Mouse (Mus musculus) heart, embryonic 11.5 days (tissue): ENCODE measurements at regions not wholly inside any gene's neighbourhood (a gene's known extent, or its start where the extent isn't known, plus 50 kb on each side); places are given as distances from the start of the nearest gene placed in this dataset.

Experiments
- ATAC-seq: fragments of 200-750 bp; cut with Nextera tagmentation; replicated peaks from 2 replicates; pipeline ENCODE4 v1.8.0; 2017; ENCODE audit warnings: moderate library complexity; ENCODE audit not compliant: insufficient number of reproducible peaks, low FRiP score, low TSS enrichment
- H3K27ac ChIP-seq: fragments of 300-500 bp; sonication (generic); 2 replicates; pipeline ENCODE4 v1.5.1; 2014; ENCODE audit warnings: mild to moderate bottlenecking, low read depth, low read length
- H3K27me3 ChIP-seq: fragments of 300-500 bp; sonication (generic); 2 replicates; pipeline ENCODE4 v1.6.1; 2014; ENCODE audit warnings: mild to moderate bottlenecking, low read length, mixed read lengths; ENCODE audit not compliant: control insufficient read depth, insufficient read depth
- H3K36me3 ChIP-seq: fragments of 300-500 bp; sonication (generic); 2 replicates; pipeline ENCODE4 v1.6.1; 2014; ENCODE audit warnings: mild to moderate bottlenecking, low read length, moderate library complexity, mixed read lengths; ENCODE audit not compliant: control insufficient read depth, insufficient read depth
- H3K4me1 ChIP-seq: fragments of 300-500 bp; sonication (generic); 2 replicates; pipeline ENCODE4 v1.6.1; 2014; ENCODE audit warnings: low read length; ENCODE audit not compliant: control insufficient read depth, insufficient read depth
- H3K4me2 ChIP-seq: fragments of 300-500 bp; sonication (generic); 2 replicates; pipeline ENCODE4 v1.6.1; 2014; ENCODE audit warnings: mild to moderate bottlenecking, moderate library complexity
- H3K4me3 ChIP-seq: fragments of 300-500 bp; sonication (generic); 2 replicates; pipeline ENCODE4 v1.5.1; 2014; ENCODE audit warnings: low read depth, low read length
- H3K9ac ChIP-seq: fragments of 300-500 bp; sonication (generic); 2 replicates; pipeline ENCODE4 v1.6.1; 2014; ENCODE audit warnings: mild to moderate bottlenecking, low read depth, low read length, moderate library complexity
- H3K9me3 ChIP-seq: fragments of 300-500 bp; sonication (generic); replicated peaks from 2 replicates; pipeline ENCODE4 v1.6.1; 2016; ENCODE audit warnings: low read length; ENCODE audit not compliant: control insufficient read depth
- WGBS: fragments of 180-500 bp; shearing (Covaris S2); extraction: QIAGEN DNeasy Blood & Tissue Kit; methylation state at CpG from one replicate; pipeline ENCODE4 v1.1.7; 2014; ENCODE audit not compliant: insufficient replicate concordance; 5-methylcytosine and 5-hydroxymethylcytosine counted together

DNA sequence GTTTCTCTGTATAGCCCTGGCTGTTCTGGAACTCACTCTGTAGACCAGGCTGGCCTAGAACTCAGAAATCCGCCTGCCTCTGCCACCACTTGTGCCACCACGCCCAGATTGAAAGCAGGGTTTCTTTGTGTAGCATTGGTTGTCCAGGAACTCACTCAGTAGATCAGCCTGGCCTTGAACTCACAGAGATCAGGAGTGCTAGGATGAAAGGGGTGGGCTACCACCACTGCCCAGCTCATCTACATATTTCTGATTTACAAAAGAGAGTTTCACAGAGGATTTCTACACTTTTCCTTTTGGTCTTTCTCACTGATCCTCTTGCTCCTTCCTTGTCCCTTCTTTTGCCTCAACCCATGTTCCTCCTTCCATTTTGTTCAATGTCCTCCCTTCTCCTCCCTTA, 53.1 kb upstream of the Lbx1 start:
- no peaks in the 10 kb centered on the region for H3K36me3 ChIP-seq
- no peak overlapping the region for H3K27ac ChIP-seq
- ATAC-seq = no peak
- H3K9ac ChIP-seq = no peak overlapping the region
- H3K4me1 ChIP-seq = peaks cover 2% of the 10 kb centered on the region; the same call in 1 of the 2 replicates
- H3K4me3 ChIP-seq = no peak overlapping the region
- no peaks in the 10 kb centered on the region for H3K9me3 ChIP-seq
- 69% methylated on average over 2 of the region's 2 CpGs for WGBS
- H3K27me3 ChIP-seq = peaks cover 16% of the 10 kb centered on the region
- H3K4me2 ChIP-seq = no peak overlapping the region

DNA sequence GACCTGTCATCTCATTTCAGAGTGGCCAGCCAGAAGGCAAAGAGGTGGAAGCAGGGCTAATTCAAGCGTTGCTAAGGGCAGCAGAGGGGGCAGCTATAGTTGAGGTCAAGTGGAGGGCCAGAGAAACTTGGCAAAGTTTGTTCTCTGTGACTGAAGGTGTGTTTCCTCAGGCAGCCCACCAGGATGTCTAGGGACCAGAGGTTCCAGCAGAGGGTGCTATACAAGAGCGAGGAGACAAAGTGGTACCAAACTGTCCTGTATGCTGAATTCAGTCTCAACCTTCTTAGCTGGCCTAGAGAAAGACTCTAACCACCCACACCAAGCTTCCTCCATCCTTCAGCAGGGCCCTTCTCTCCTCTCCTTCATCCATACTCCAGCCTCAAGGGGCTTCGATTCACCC, 62.2 kb upstream of the Lbx1 start:
- no peak overlapping the region for H3K27ac ChIP-seq
- no peak overlapping the region for H3K9ac ChIP-seq
- no peaks in the 10 kb centered on the region for H3K9me3 ChIP-seq
- 26% methylated on average over 3 of the region's 3 CpGs for WGBS
- H3K4me2 ChIP-seq = no peak overlapping the region
- H3K4me3 ChIP-seq = no peak overlapping the region
- no peaks in the 10 kb centered on the region for H3K36me3 ChIP-seq
- H3K27me3 ChIP-seq = peaks cover 57% of the 10 kb centered on the region
- H3K4me1 ChIP-seq = peaks cover 25% of the 10 kb centered on the region
- no peak for ATAC-seq

GRCm38 (mm10) chr19:45299341-45299740, 63.7 kb upstream of the Lbx1 start:
- H3K4me2 ChIP-seq = peak overlapping the region; percentile 2; the same call in 1 of the 2 replicates

DNA sequence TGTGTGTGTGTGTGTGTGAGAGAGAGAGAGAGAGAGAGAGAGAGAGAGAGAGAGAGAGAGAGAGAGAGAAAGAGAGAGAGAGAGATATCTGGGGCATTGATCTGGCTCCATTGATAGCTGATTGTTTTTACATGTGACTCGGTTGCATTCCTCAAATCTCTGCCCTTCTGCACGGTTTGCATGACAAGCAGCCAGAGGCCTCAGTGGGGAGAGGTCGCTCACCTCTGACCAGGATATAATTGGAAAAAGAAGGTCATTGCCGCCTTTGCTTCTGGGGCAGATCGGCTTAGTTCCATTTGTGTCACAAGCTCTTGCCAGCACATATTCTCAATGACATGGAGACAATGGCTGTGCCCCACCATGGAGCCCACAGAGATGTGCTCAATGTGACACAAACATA, 63.8 kb upstream of the Btrc start:
- no peak for ATAC-seq
- H3K27me3 ChIP-seq = peaks cover 66% of the 10 kb centered on the region
- H3K4me1 ChIP-seq = peaks cover 24% of the 10 kb centered on the region
- no peak overlapping the region for H3K4me2 ChIP-seq
- no peaks in the 10 kb centered on the region for H3K9me3 ChIP-seq
- no peak overlapping the region for H3K4me3 ChIP-seq
- H3K27ac ChIP-seq = no peak overlapping the region
- no peaks in the 10 kb centered on the region for H3K36me3 ChIP-seq
- WGBS = 25% methylated on average over 5 of the region's 5 CpGs
- no peak overlapping the region for H3K9ac ChIP-seq

More at GRCm38 (mm10) chr19:45299341-45299740, 63.7 kb upstream of the Lbx1 start:
- Histone ChIP-seq H3K36me3 (no peaks in the 10 kb centered on the region), H3K4me1 (peaks cover 24% of the 10 kb centered on the region), H3K9ac (no peak overlapping the region), H3K4me3 (no peak overlapping the region), H3K27ac (peak overlapping the region; percentile 50; the same call in 1 of the 2 replicates), H3K27me3 (peaks cover 64% of the 10 kb centered on the region), H3K9me3 (no peaks in the 10 kb centered on the region)
- ATAC-seq = no peak
- WGBS = 40% methylated on average over 3 of the region's 3 CpGs

DNA sequence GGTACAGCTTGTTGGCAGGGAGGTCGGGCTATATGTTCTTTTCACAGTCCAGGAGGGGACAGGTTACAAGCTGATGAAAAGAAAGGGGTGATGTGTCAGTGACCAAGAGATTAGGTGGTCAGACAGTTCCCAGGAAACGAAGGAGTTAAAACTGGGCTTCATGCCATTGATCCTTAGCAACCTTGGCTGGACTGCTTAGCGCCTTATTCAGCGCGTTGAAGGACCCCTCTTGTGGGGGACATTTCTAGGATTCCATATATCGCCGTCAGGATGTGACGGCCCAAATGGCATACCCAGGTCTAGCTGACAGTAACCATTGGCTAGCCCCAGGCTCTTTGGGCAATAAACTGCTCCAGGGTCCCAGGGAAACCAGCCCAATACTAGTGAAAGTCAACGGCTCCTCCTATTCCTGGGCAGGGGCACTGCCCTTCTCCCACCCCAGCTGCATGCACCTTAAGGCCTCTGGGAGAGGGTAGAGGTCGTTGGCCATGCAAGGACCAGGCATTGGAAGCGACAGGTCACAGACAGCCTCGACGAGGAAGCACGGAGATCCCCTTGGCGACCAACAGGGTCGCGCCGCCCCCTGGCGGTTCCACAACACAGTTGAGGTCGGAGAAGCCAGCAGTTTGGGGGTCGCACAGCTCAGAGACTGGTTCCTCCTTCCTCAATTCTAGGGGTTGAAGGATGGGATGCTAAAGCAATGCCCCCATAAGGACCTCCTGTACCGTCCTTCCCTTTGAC, 62.7 kb upstream of the Btrc start:
- 5% methylated on average over 22 of the region's 22 CpGs for WGBS
- peak; percentile 37; the same call in 1 of the 2 replicates for ATAC-seq
- H3K4me3 ChIP-seq = peak overlapping the region; percentile 58
- H3K9me3 ChIP-seq = no peaks in the 10 kb centered on the region
- peak overlapping the region; percentile 73; the same call in 1 of the 2 replicates for H3K9ac ChIP-seq
- peaks cover 68% of the 10 kb centered on the region for H3K27me3 ChIP-seq
- no peaks in the 10 kb centered on the region for H3K36me3 ChIP-seq
- H3K4me2 ChIP-seq = peak overlapping the region; percentile 96
- H3K27ac ChIP-seq = no peak overlapping the region; the same call in 1 of the 2 replicates
- H3K4me1 ChIP-seq = peaks cover 17% of the 10 kb centered on the region

GRCm38 (mm10) chr19:45301432-45301732, 62.2 kb upstream of the Btrc start:
- peak overlapping the region; percentile 96 for H3K4me2 ChIP-seq
- H3K36me3 ChIP-seq = no peaks in the 10 kb centered on the region
- WGBS = 1% methylated on average over 16 of the region's 16 CpGs
- H3K27ac ChIP-seq = no peak overlapping the region; the same call in 1 of the 2 replicates
- peaks cover 17% of the 10 kb centered on the region for H3K4me1 ChIP-seq
- no peak for ATAC-seq
- H3K4me3 ChIP-seq = peak overlapping the region; percentile 58
- no peaks in the 10 kb centered on the region for H3K9me3 ChIP-seq
- peaks cover 67% of the 10 kb centered on the region for H3K27me3 ChIP-seq
- H3K9ac ChIP-seq = peak overlapping the region; percentile 73

DNA sequence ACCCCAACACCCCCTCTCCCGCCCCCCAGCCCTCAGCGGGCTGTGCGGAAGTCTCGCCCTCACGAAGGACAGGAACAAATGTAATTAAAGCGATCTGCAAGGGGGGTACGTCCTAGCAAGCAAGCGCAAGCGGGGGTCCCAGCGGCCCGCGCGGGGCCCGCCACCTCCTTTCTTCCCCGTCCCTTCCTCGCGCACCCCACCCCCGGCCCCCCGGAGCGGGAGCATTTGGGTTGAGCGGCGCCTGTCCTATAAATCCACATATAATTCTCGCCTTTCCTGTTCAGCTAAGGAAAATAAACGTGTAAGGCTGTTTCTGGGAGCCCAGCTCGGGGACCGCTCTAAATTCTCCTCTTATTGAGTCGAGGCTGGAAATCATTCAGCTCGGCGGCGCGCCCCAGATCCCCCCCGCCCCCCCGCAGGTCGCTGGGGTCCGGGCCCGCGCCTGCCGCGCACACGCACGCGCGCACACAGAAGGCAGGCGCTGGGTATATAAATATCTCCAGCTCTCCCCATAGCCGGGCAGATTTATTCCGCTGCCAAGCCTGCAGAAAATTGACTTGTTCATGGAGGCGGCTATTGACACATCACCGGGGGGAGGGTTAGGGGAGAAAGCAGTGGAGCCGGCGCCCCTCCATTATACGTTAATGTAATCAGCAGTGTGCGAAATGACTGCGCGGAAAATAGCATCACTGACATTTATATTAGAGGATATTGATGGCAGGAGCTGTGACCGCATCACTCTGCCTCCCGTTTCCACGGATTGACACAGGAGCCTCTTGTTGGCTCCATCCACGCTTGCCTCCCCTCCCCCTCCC, 61.6 kb upstream of the Btrc start:
- under 1% methylated on average over 57 of the region's 58 CpGs for WGBS
- H3K9me3 ChIP-seq = no peaks in the 10 kb centered on the region
- peak overlapping the region; percentile 96 for H3K4me2 ChIP-seq
- no peaks in the 10 kb centered on the region for H3K36me3 ChIP-seq
- peaks cover 67% of the 10 kb centered on the region for H3K27me3 ChIP-seq
- peak; percentile 27; the same call in 1 of the 2 replicates for ATAC-seq
- H3K9ac ChIP-seq = peak overlapping the region; percentile 73
- peak overlapping the region; percentile 58 for H3K4me3 ChIP-seq
- H3K4me1 ChIP-seq = peaks cover 17% of the 10 kb centered on the region
- H3K27ac ChIP-seq = no peak overlapping the region

- ATAC-seq = 0 out of 2 replicates have a peak, but pooled peaks have one; percentile 15
- peak overlapping the region; percentile 96 for H3K4me2 ChIP-seq
- 5% methylated on average over 16 of the region's 16 CpGs for WGBS
These were observed 60.8 kb upstream of the Btrc start for GRCm38 (mm10) chr19:45302548-45303241.

More at GRCm38 (mm10) chr19:45302548-45303241, 60.8 kb upstream of the Btrc start:
- H3K4me1 ChIP-seq = peaks cover 20% of the 10 kb centered on the region
- H3K27ac ChIP-seq = no peak overlapping the region
- peak overlapping the region; percentile 58 for H3K4me3 ChIP-seq
- no peaks in the 10 kb centered on the region for H3K9me3 ChIP-seq
- H3K9ac ChIP-seq = peak overlapping the region; percentile 73; the same call in 1 of the 2 replicates
- H3K36me3 ChIP-seq = no peaks in the 10 kb centered on the region
- H3K27me3 ChIP-seq = peaks cover 61% of the 10 kb centered on the region
